Mouse (Mus musculus) kidney, embryonic 16.5 days (tissue): Measurements from ENCODE around the gene Blnk. TPM values are rescaled to one million over a fixed set of nuclear protein-coding genes. Genes with fewer than 3 reads are reported as not detected.
A peak's percentile ranks its signal among the peaks of the same experiment; 100 is the strongest.

ENCODE experiments used
- ATAC-seq: fragments of 200-750 bp; cut with Nextera tagmentation; 2 replicates; pipeline ENCODE4 v1.8.0; 2017; ENCODE audit warnings: moderate TSS enrichment; ENCODE audit not compliant: low FRiP score, low TSS enrichment
- H3K27ac ChIP-seq: fragments of 300-500 bp; sonication (generic); 2 replicates; pipeline ENCODE4 v1.5.1; 2014; ENCODE audit warnings: low read length
- H3K27me3 ChIP-seq: fragments of 300-500 bp; sonication (generic); 2 replicates; pipeline ENCODE4 v1.6.1; 2014; ENCODE audit warnings: low read length, control low read depth, mixed read lengths; ENCODE audit not compliant: insufficient read depth
- H3K36me3 ChIP-seq: fragments of 300-500 bp; sonication (generic); 2 replicates; pipeline ENCODE4 v1.6.1; 2014; ENCODE audit warnings: low read length, control low read depth, mixed read lengths; ENCODE audit not compliant: insufficient read depth
- H3K4me1 ChIP-seq: fragments of 300-500 bp; sonication (generic); 2 replicates; pipeline ENCODE4 v1.6.1; 2014; ENCODE audit warnings: low read length, control low read depth, mixed read lengths; ENCODE audit not compliant: insufficient read depth
- H3K4me2 ChIP-seq: fragments of 300-500 bp; sonication (generic); replicated peaks from 2 replicates; pipeline ENCODE4 v1.6.1; 2014; ENCODE audit warnings: low read depth, low read length
- H3K4me3 ChIP-seq: fragments of 300-500 bp; sonication (generic); 2 replicates; pipeline ENCODE4 v1.5.1; 2014; ENCODE audit warnings: mild to moderate bottlenecking, low read length
- H3K9ac ChIP-seq: fragments of 300-500 bp; sonication (generic); replicated peaks from 2 replicates; pipeline ENCODE4 v1.6.1; 2014; ENCODE audit warnings: low read length
- H3K9me3 ChIP-seq: fragments of 300-500 bp; sonication (generic); 2 replicates; pipeline ENCODE4 v1.6.1; 2016; ENCODE audit warnings: low read length, control low read depth
- WGBS: fragments of 180-500 bp; shearing (Covaris S2); extraction: QIAGEN DNeasy Blood & Tissue Kit; methylation state at CpG from one replicate; pipeline ENCODE4 v1.1.7; 2014; 5-methylcytosine and 5-hydroxymethylcytosine counted together
- polyA plus RNA-seq: library from polyadenylated mRNA; unstranded; fragments of >200 nt; fragmentation: Nextera tagmentation; extraction: Ambion mirVana; gene quantifications from 2 replicates; pipeline ENCODE4 v1.2.1, GENCODE M21; 2015

Blnk gene
- polyA plus RNA-seq, 1 experiment from 2014 or later = 19.2 TPM

GRCm38 (mm10) chr19:41022244-41022643 lies 27.9 kb upstream of the Blnk start:
- Histone ChIP-seq H3K4me3 (no peak overlapping the region), H3K9ac (no peak overlapping the region), H3K27me3 (no peaks in the 10 kb centered on the region), H3K36me3 (no peaks in the 10 kb centered on the region), H3K4me2 (no peak overlapping the region), H3K9me3 (no peaks in the 10 kb centered on the region), H3K27ac (no peak overlapping the region), H3K4me1 (no peaks in the 10 kb centered on the region)
- 71% methylated on average over 4 of the region's 4 CpGs for WGBS
- ATAC-seq = no peak

GRCm38 (mm10) chr19:41020537-41020936 lies 26.2 kb upstream of the Blnk start:
- H3K36me3 ChIP-seq = no peaks in the 10 kb centered on the region
- ATAC-seq = no peak
- H3K4me1 ChIP-seq = 0 out of 2 replicates have a peak, but pooled peaks cover 3% of the 10 kb centered on the region
- H3K9me3 ChIP-seq = no peaks in the 10 kb centered on the region
- WGBS = 82% methylated on average over 3 of the region's 3 CpGs
- H3K27ac ChIP-seq = no peak overlapping the region
- no peak overlapping the region for H3K4me3 ChIP-seq
- no peak overlapping the region for H3K4me2 ChIP-seq
- H3K9ac ChIP-seq = no peak overlapping the region
- no peaks in the 10 kb centered on the region for H3K27me3 ChIP-seq

GRCm38 (mm10) chr19:41019164-41019675 lies 24.9 kb upstream of the Blnk start:
- no peak for ATAC-seq
- Histone ChIP-seq H3K4me3 (no peak overlapping the region), H3K4me2 (no peak overlapping the region), H3K27me3 (no peaks in the 10 kb centered on the region), H3K27ac (no peak overlapping the region), H3K9ac (no peak overlapping the region), H3K9me3 (no peaks in the 10 kb centered on the region), H3K36me3 (no peaks in the 10 kb centered on the region), H3K4me1 (0 out of 2 replicates have a peak, but pooled peaks cover 3% of the 10 kb centered on the region)
- WGBS = 74% methylated on average over 5 of the region's 5 CpGs

GRCm38 (mm10) chr19:41015951-41016716 lies 21.8 kb upstream of the Blnk start:
- Histone ChIP-seq H3K27ac (no peak overlapping the region), H3K4me2 (peak overlapping the region; percentile 44), H3K27me3 (no peaks in the 10 kb centered on the region), H3K9ac (no peak overlapping the region), H3K4me1 (0 out of 2 replicates have a peak, but pooled peaks cover 3% of the 10 kb centered on the region), H3K36me3 (no peaks in the 10 kb centered on the region), H3K4me3 (peak overlapping the region; percentile 9; the same call in 1 of the 2 replicates), H3K9me3 (no peaks in the 10 kb centered on the region)
- peak; percentile 50 for ATAC-seq
- 16% methylated on average over 14 of the region's 14 CpGs for WGBS

- Histone ChIP-seq H3K4me2 (no peak overlapping the region), H3K9ac (no peak overlapping the region), H3K4me1 (0 out of 2 replicates have a peak, but pooled peaks cover 3% of the 10 kb centered on the region), H3K4me3 (no peak overlapping the region), H3K9me3 (no peaks in the 10 kb centered on the region), H3K27me3 (no peaks in the 10 kb centered on the region), H3K27ac (no peak overlapping the region), H3K36me3 (no peaks in the 10 kb centered on the region)
- ATAC-seq = no peak
- WGBS = 34% methylated on average over 9 of the region's 9 CpGs
These were observed 19.7 kb upstream of the Blnk start for GRCm38 (mm10) chr19:41014003-41014402.

- WGBS = 7% methylated on average over 5 of the region's 5 CpGs
- Histone ChIP-seq H3K27me3 (no peaks in the 10 kb centered on the region), H3K36me3 (no peaks in the 10 kb centered on the region), H3K4me3 (no peak overlapping the region), H3K9me3 (no peaks in the 10 kb centered on the region), H3K9ac (no peak overlapping the region), H3K27ac (no peak overlapping the region), H3K4me2 (no peak overlapping the region), H3K4me1 (0 out of 2 replicates have a peak, but pooled peaks cover 3% of the 10 kb centered on the region)
- no peak for ATAC-seq
These were observed 19.3 kb upstream of the Blnk start for GRCm38 (mm10) chr19:41013591-41013990.

- 38% methylated on average over 5 of the region's 5 CpGs for WGBS
- H3K9me3 ChIP-seq = no peaks in the 10 kb centered on the region
- ATAC-seq = no peak
- no peak overlapping the region for H3K9ac ChIP-seq
- H3K27ac ChIP-seq = no peak overlapping the region
- no peak overlapping the region for H3K4me2 ChIP-seq
- H3K4me3 ChIP-seq = no peak overlapping the region
- 0 out of 2 replicates have a peak, but pooled peaks cover 3% of the 10 kb centered on the region for H3K4me1 ChIP-seq
- no peaks in the 10 kb centered on the region for H3K36me3 ChIP-seq
- no peaks in the 10 kb centered on the region for H3K27me3 ChIP-seq
These were observed 17.3 kb upstream of the Blnk start for GRCm38 (mm10) chr19:41011676-41012075.

GRCm38 (mm10) chr19:41008674-41009395 lies 14.5 kb upstream of the Blnk start:
- Histone ChIP-seq H3K4me1 (no peaks in the 10 kb centered on the region), H3K27ac (no peak overlapping the region), H3K36me3 (no peaks in the 10 kb centered on the region), H3K4me3 (no peak overlapping the region), H3K9ac (no peak overlapping the region), H3K9me3 (no peaks in the 10 kb centered on the region), H3K27me3 (no peaks in the 10 kb centered on the region), H3K4me2 (no peak overlapping the region)
- WGBS = 91% methylated on average over 5 of the region's 5 CpGs
- ATAC-seq = no peak

GRCm38 (mm10) chr19:41007733-41008132 lies 13.4 kb upstream of the Blnk start:
- WGBS = 30% methylated on average over 4 of the region's 4 CpGs
- Histone ChIP-seq H3K9me3 (no peaks in the 10 kb centered on the region), H3K27me3 (no peaks in the 10 kb centered on the region), H3K4me1 (no peaks in the 10 kb centered on the region), H3K36me3 (no peaks in the 10 kb centered on the region), H3K27ac (peak overlapping the region; percentile 51), H3K4me3 (no peak overlapping the region), H3K4me2 (no peak overlapping the region), H3K9ac (no peak overlapping the region)
- no peak for ATAC-seq

- H3K9me3 ChIP-seq = no peaks in the 10 kb centered on the region
- no peak for ATAC-seq
- no peaks in the 10 kb centered on the region for H3K4me1 ChIP-seq
- H3K4me3 ChIP-seq = no peak overlapping the region
- H3K27me3 ChIP-seq = no peaks in the 10 kb centered on the region
- peak overlapping the region; percentile 51 for H3K27ac ChIP-seq
- H3K9ac ChIP-seq = no peak overlapping the region
- H3K4me2 ChIP-seq = no peak overlapping the region
- WGBS = 29% methylated on average over 6 of the region's 6 CpGs
- no peaks in the 10 kb centered on the region for H3K36me3 ChIP-seq
These were observed 13.0 kb upstream of the Blnk start for GRCm38 (mm10) chr19:41007326-41007725.
